10 mouse cellular contexts compared by ENCODE assay signal in genomic region chr5:64242795-64243455, GRCm38 (mm10).
DNase-seq lines count a peak whose midpoint lies in the region; ATAC-seq and TF ChIP-seq lines count a peak whose summit lies in the region.
"Had no signal": no experiment of that assay in that cellular context is flagged by ENCODE, and none has a peak within 500 bp of the region (broad histone marks: within the 10 kb centered on the region; RNA-seq: fewer than 3 reads in every experiment).

No protein-coding gene starts in this region.

- no peaks in the 10 kb centered on the region for H3K27me3 ChIP-seq in heart, embryonic 12.5 days (replicated peaks)
- H3K27me3 ChIP-seq in lung, postnatal 0 days (replicated peaks; ENCODE audit: insufficient read depth, low read length) = no peaks in the 10 kb centered on the region
- H3K27me3 ChIP-seq in myocyte (ENCODE audit: control insufficient read depth, insufficient read depth, insufficient read length) = no peaks in the 10 kb centered on the region
- H3K27me3 ChIP-seq in forebrain, postnatal 0 days (ENCODE audit: insufficient read depth, low read length) = no peaks in the 10 kb centered on the region
- H3K27me3 ChIP-seq: embryonic facial prominence, embryonic 12.5 days had no signal

- ATAC-seq in heart, embryonic 12.5 days (ENCODE audit: insufficient number of reproducible peaks, low FRiP score) = 0 out of 2 replicates have a peak, but pooled peaks have one; percentile 10
- peak; percentile 40 for ATAC-seq in lung, postnatal 0 days
- peak; percentile 16 for ATAC-seq in granulocyte monocyte progenitor cell, adult 5-6 weeks (replicated peaks; ENCODE audit: poor library complexity, severe bottlenecking)
- ATAC-seq in forebrain, postnatal 0 days = no peak

- no peak overlapping the region for H3K4me3 ChIP-seq in heart, embryonic 12.5 days
- H3K4me3 ChIP-seq in lung, postnatal 0 days (ENCODE audit: low read depth, low read length) = no peak overlapping the region
- no peak overlapping the region for H3K4me3 ChIP-seq in myocyte
- no peak overlapping the region for H3K4me3 ChIP-seq in forebrain, postnatal 0 days (ENCODE audit: low read depth, low read length)
- H3K4me3 ChIP-seq: embryonic facial prominence, embryonic 12.5 days had no signal

- peaks cover 75% of the 10 kb centered on the region for H3K79me2 ChIP-seq in myocyte (ENCODE audit: control insufficient read depth, insufficient read depth)

- H3K9me3 ChIP-seq in heart, embryonic 12.5 days (replicated peaks) = no peaks in the 10 kb centered on the region
- no peaks in the 10 kb centered on the region for H3K9me3 ChIP-seq in lung, postnatal 0 days (ENCODE audit: low read length)
- H3K9me3 ChIP-seq in forebrain, postnatal 0 days (ENCODE audit: low read length) = no peaks in the 10 kb centered on the region
- H3K9me3 ChIP-seq: embryonic facial prominence, embryonic 12.5 days had no signal

- H3K9ac ChIP-seq in heart, embryonic 12.5 days = no peak overlapping the region
- no peak overlapping the region for H3K9ac ChIP-seq in lung, postnatal 0 days (replicated peaks; ENCODE audit: low read depth)
- H3K9ac ChIP-seq in forebrain, postnatal 0 days = no peak overlapping the region
- H3K9ac ChIP-seq: embryonic facial prominence, embryonic 12.5 days had no signal

- TF ChIP-seq EP300 in lung, postnatal 0 days (IDR thresholded peaks at IDR 0.05) = no peak

- TF ChIP-seq POLR2A in myocyte (IDR thresholded peaks at IDR 0.05; ENCODE audit: insufficient read length, low read depth) = no peak

- no peak overlapping the region for H3ac ChIP-seq in myocyte (ENCODE audit: control insufficient read depth, insufficient read length)

- H3K27ac ChIP-seq in heart, embryonic 12.5 days (ENCODE audit: poor library complexity, severe bottlenecking) = peak overlapping the region; percentile 52
- no peak overlapping the region for H3K27ac ChIP-seq in lung, postnatal 0 days (ENCODE audit: low read length)
- H3K27ac ChIP-seq in forebrain, postnatal 0 days (ENCODE audit: low read depth, low read length) = no peak overlapping the region
- H3K27ac ChIP-seq: embryonic facial prominence, embryonic 12.5 days had no signal

- intact Hi-C loops in heart, postnatal 10 days (cut with DNase I) = no loop called here

- H3K4me2 ChIP-seq in heart, embryonic 12.5 days = peak overlapping the region; percentile 25; the same call in 1 of the 2 replicates
- no peak overlapping the region for H3K4me2 ChIP-seq in lung, postnatal 0 days (replicated peaks; ENCODE audit: low read depth, low read length)
- peak overlapping the region; percentile 31 for H3K4me2 ChIP-seq in myocyte (ENCODE audit: low read depth)
- no peak overlapping the region for H3K4me2 ChIP-seq in forebrain, postnatal 0 days (ENCODE audit: low read depth)
- H3K4me2 ChIP-seq: embryonic facial prominence, embryonic 12.5 days had no signal

- no peak for DNase-seq in heart, postnatal 10 days
- peak; percentile 64 for DNase-seq in lung, postnatal 0 days (ENCODE audit: low spot score)
- DNase-seq in lung, postnatal 36 days = no peak
- DNase-seq in right cerebral cortex, postnatal 4 days = no peak
- no peak for DNase-seq in forebrain, postnatal 0 days
- DNase-seq: spleen, adult 18-20 months had no signal

- TF ChIP-seq CTCF in lung, postnatal 0 days (IDR thresholded peaks at IDR 0.05) = peak; percentile 49
- no peak for TF ChIP-seq CTCF in forebrain, postnatal 0 days (IDR thresholded peaks at IDR 0.05; ENCODE audit: low read depth)

- no peaks in the 10 kb centered on the region for H3K36me3 ChIP-seq in heart, embryonic 12.5 days
- H3K36me3 ChIP-seq in lung, postnatal 0 days (ENCODE audit: insufficient read depth, low read length) = no peaks in the 10 kb centered on the region
- H3K36me3 ChIP-seq in myocyte (ENCODE audit: control insufficient read depth, insufficient read depth) = no peaks in the 10 kb centered on the region
- H3K36me3 ChIP-seq in forebrain, postnatal 0 days (ENCODE audit: insufficient read depth) = no peaks in the 10 kb centered on the region
- H3K36me3 ChIP-seq: embryonic facial prominence, embryonic 12.5 days had no signal

- peaks cover 64% of the 10 kb centered on the region for H3K4me1 ChIP-seq in heart, embryonic 12.5 days (replicated peaks)
- H3K4me1 ChIP-seq in lung, postnatal 0 days (ENCODE audit: insufficient read depth, low read depth, low read length) = peaks cover 16% of the 10 kb centered on the region; the same call in 1 of the 2 replicates
- H3K4me1 ChIP-seq in forebrain, postnatal 0 days (ENCODE audit: insufficient read depth) = no peaks in the 10 kb centered on the region

- 27% methylated on average over 9 of the region's 9 CpGs for WGBS in heart, embryonic 12.5 days
- 43% methylated on average over 9 of the region's 9 CpGs for WGBS in lung, postnatal 0 days
- 67% methylated on average over 9 of the region's 9 CpGs for WGBS in forebrain, postnatal 0 days

TF ChIP-seq in myocyte, 11 proteins besides CTCF, POLR2A, EP300 and RAD21:
- TF ChIP-seq MAX (IDR thresholded peaks at IDR 0.05; ENCODE audit: low read depth) (no peak), TCF12 (IDR thresholded peaks at IDR 0.05; ENCODE audit: insufficient read depth, poor library complexity, severe bottlenecking) (no peak), USF1 (IDR thresholded peaks at IDR 0.05; ENCODE audit: low read depth) (no peak), SRF (IDR thresholded peaks at IDR 0.05; ENCODE audit: control insufficient read depth, insufficient read length, low read depth) (no peak), CEBPB (IDR thresholded peaks at IDR 0.05; ENCODE audit: insufficient read depth, poor library complexity, severe bottlenecking) (no peak), E2F4 (IDR thresholded peaks at IDR 0.05; ENCODE audit: insufficient read depth) (no peak), MYOG (IDR thresholded peaks at IDR 0.05; ENCODE audit: control insufficient read depth in 1 of 3, insufficient read depth in 1 of 3, insufficient read length in 2 of 3, low read depth in 2 of 3) (no peak), REST (IDR thresholded peaks at IDR 0.05; ENCODE audit: insufficient read depth, insufficient read length) (no peak), MYOD1 (IDR thresholded peaks at IDR 0.05; ENCODE audit: control insufficient read depth in 1 of 3, insufficient read length in 2 of 3, low read depth in 2 of 3) (no peak), POLR2AphosphoS2 (IDR thresholded peaks at IDR 0.05; ENCODE audit: insufficient read length, low read depth) (no peak), TCF3 (IDR thresholded peaks at IDR 0.05; ENCODE audit: insufficient read length, low read depth) (no peak)

Comparison
In these comparisons a context has a peak if more than half of its experiments do, and no peak if none do; other contexts are left out.
1. H3K4me2 ChIP-seq: peak in heart, embryonic 12.5 days (single experiment) and myocyte (single experiment); none in lung, postnatal 0 days (single experiment) and forebrain, postnatal 0 days (single experiment).